Mouse (Mus musculus) common myeloid progenitor, adult 5-6 weeks (primary cell): ENCODE measurements around the gene Rnf145. TPM values are rescaled to one million over a fixed set of nuclear protein-coding genes. Genes with fewer than 3 reads are reported as not detected.

Experiments
- ATAC-seq: replicated peaks from 2 replicates; pipeline ENCODE4 v1.8.0; 2016; ENCODE audit warnings: low read depth, mild to moderate bottlenecking, moderate TSS enrichment, inconsistent platforms; ENCODE audit not compliant: poor library complexity, severe bottlenecking
- total RNA-seq: library from RNA; stranded (forward); fragments of 200-1000, 187-1606 nt; gene quantifications from 2 replicates; pipeline ENCODE4 v1.2.3, GENCODE M21; 2017

The Rnf145 gene
- total RNA-seq = 29.1 and 42.5 TPM in 2 replicates

DNA sequence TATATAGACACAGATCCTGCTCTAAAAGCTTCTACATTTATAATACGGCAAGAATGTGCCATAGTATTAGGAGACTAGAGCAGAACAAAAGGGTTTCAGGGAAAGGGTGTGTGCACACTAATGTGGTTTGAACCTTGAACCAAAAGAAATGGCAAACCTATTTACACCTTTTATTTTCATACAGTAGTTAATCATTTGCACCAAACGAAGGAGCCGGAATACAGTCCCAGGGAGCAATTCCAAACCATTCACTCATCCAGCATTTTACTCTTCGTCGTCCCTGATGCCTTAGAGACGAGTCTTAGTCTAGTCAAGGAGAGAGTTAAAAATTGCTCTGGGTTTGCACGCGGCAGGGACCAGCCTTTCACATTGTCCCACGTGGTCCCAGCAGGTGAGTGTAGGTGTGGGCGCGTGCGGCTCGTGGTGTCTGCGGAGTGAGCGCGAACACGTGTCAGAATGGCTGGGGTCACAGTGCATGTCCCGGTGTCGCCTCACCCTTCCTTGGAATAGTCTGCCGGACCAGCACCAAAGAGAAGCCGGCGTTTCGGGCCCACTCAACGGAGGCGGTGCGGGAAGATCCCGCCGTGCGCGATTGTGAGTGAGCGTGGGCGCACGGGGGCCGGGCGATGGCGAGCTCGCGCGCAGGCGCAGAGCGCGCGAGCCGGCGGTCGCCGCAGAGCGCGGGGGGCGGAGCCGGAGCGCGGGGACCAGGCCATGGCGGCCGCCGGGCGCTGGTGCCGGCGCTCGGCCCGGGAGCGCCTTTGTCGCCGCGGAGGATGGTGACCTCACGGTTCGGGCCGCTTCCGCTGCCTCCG is at the start of gene Rnf145:
Rnf145 (plus strand) TSS at position 684 of the 815 bp plus-strand sequence.
- ATAC-seq = peak; percentile 16

DNA sequence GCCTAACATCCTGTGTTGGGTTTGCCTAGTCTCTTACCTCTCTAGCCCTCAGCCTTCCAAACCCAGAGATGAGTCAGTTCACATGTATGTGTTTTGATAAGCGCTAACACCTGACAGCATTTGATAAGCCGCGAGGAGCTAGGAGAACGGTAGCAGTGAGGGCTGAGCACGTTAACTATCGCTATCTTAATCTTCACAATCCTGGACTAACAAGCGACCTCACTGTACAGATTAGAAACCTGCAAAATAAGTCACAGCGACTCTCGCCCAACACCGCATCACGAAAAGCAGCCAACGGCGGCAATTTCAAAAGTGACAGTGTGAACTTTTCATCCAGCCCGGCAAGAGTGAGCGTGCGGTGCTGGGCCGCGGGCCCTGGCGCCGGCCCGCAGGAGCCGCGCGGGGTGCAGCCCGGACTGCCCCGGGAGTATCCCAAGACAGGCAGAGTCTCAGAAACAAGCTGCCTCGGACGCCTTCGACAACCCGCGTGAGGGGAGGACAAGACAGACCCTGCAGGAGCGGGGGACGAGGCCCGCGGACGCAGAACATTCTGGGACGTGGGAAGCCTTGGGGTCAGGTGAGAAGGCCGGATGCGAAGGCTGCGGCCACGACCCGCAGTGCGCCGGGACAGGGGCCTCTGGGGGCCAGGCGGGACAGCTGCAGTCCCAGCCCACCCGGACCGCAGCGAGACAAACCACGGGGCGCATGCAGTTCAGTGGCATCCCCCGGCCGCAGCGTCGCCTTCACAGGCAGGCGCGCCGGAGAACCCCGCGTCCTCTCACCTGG is 48.9 kb upstream of the Rnf145 start:
- peak; percentile 26 for ATAC-seq

DNA sequence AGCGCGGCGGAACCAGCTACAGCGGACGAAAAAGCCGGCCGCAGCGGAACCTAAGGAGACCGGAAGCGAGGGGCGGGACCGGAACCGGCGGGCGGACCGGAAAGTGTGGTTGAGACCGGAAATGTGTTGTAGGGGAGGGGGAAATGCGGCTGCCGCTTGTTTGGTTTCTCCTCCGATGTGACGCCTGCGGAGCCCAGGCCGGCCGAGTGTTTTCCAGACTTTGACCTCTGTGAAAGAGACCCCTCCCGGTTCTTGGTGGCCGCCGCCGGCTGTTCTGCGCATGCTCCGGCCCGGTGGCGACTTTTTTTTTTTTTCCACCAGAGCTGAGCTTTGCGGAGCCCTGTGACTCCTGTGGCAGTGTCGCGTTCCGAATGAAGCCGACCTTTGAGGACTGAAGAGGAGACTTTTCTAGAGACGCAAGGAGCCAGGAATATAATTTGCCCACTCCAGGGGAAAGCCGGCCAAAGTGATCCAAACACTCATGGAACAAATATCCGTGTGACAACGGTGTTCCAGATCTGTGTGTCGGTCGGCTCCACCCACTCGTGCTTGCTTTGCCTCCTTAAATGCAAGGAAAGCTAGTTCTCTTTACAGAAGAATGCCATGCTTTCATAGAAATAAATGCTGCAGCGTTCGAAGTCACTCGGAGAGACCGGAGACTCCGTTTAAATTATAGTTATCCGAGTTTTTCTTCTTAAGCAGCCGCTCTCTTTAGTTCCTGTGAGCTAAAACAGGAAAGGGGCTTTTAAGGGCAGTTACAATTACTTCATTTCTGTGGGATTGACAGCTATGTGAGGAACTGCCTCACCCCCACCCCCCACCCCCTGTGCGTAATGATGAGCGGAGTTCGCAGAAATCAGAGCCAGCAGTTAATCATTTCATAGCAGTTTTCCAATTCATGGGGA is 48.1 kb upstream of the Rnf145 start, which contains the start of gene Ublcp1:
Ublcp1 (minus strand) TSS at position 67 of the 905 bp plus-strand sequence.
- peak; percentile 78 for ATAC-seq

DNA sequence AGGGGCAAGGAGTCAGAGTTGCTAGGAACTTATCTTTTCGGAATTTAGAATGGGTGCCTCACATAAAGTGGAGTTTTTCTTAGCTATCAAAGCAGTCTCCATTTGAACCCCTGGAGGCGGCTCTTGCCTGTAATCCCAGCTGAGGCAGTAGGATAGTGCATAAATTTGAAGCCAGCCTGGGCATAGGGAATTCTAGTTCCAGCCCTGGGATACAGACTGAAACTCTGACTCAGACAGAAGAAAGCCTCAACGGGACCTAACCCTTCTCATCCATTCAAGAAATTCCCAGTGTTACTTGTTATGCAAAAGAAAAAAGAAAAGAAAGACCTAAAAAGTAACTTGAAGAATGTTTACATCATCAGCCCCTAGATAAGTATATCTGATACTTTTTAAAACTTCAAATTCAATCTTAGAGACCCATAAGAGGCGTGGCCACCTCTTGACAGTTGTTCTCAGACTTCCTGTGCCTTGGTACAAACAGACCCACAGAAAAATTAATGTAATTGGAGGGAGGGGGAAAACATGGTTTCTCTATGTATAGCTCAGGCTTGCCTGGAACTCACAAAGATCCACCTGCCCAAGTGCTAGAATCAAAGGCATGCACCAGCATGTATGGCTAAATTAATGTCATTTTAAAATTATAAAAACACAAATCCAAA is 47.3 kb upstream of the Rnf145 start:
- ATAC-seq = no peak

DNA sequence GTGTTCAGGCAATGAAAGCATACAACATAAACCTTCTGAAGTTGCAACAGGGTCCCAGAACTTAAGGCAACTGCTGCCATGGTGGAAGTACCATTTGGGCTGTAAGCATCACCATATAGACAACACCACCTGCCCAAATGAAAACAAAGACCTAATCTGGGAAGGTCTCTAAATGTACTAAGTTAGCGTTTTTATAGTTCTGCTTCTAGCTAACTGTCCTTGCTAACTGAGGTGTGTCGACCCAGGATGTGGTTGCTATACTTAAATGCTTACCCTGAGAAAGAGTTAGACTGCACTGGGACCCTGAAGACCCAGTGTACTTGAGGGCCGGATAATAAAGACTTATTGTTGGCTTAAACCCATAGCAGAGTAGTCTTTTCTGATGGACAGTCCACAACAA is 43.3 kb upstream of the Rnf145 start:
- ATAC-seq = no peak

DNA sequence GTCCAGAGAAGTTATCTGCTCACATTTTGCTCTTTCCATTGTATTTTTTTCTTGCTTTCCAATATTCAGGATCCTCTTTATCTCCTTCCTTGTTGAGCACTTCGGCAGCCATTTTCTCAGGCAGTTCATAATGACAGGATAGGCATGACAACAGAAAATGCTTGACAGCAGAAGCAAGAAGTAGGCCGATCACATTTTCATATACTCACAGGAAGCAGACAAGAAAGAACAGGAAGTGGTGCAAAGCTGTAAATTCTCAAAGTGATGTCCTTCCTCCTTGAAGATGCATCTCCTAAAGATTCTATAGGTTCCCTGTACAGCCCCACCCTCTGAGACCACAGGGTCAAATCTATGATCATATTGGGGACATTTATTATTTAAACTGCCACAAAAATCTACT is 42.3 kb upstream of the Rnf145 start:
- peak; percentile 58 for ATAC-seq

DNA sequence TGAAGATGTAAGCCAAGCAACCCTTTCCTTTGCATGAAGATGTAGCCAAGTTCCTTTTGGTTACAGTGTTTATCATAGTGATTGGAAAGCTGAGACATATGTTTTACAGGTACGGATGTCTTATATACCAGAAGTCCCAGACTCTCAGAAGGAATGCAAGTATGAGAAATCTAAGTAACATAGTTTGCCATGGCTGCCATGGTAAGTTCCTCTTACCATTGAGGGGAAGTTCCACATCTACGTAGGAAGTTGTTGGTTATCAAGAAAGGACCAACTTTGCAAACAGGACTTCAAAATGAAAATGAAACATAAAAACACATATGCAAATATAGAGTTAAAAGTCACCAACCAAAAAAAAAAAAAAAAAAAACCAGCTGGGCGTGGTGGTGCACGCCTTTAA is 40.4 kb upstream of the Rnf145 start:
- 0 out of 2 replicates have a peak, but pooled peaks have one; percentile 39 for ATAC-seq

DNA sequence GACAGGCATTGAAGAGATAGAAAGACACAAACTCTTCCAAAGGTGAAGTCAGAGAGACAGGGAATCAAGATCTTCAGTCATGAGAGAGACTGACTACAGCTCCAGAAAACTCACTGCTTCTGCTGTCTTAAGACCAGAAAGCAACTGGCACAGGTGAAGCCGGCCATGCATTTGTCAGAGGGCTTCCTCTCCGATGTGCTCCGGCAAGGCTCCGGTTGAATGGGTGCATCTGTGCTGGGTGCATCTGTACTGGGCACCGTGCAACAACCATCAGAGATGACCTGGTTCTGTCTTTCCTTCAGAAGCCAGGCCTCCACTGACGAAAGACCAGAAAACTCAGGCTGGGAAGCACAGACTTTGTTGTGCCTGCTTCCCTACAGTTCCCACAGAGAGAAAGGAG is 38.5 kb upstream of the Rnf145 start:
- no peak for ATAC-seq

DNA sequence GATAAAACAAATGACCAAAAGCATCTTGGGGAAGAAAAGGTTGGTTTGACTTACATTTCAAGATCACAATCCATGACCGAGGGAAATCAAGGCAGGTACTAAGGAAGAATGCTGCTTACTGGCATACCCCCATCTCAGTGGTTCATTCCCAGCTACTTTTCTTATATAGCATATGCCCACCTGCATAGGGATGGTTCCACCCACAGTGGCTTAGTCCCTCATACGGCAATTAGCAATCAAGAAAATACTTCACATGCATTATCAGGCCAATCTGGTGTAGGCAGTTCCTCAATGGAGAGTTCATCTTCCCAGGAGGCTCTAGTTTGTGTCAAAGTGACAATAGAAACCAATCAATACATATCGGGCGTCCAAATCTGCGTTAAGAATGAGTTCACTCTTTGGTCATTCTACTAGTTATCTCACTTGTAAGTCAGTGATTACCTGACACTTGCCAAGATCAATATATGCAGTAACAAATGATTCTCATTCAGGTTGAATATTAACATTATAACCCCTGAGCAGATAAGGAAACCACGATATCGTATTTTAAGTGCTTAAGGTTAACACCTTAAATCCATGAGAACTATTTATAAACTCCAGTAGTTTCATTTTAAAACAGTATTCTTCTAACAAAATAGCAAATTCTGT is 33.6 kb upstream of the Rnf145 start:
- ATAC-seq = no peak

DNA sequence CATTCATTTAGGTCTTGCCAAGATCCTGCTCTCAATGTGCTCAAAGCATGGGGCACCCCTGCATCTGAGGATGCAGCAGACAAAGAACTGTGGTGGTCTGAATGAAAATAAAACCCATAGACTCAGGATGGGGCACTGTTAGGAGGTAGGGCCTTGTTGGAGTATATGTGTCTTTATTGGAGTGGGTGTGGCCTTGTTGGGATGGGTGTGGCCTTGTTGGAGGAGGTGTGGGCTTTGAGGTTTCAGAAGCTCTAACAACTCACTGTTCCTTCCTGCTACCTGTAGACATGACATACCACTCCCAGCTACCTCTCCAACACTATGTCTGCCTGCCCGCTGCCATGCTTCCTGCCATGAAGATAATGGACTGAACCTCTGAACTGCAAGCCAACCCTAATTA is 29.6 kb upstream of the Rnf145 start:
- ATAC-seq = no peak

DNA sequence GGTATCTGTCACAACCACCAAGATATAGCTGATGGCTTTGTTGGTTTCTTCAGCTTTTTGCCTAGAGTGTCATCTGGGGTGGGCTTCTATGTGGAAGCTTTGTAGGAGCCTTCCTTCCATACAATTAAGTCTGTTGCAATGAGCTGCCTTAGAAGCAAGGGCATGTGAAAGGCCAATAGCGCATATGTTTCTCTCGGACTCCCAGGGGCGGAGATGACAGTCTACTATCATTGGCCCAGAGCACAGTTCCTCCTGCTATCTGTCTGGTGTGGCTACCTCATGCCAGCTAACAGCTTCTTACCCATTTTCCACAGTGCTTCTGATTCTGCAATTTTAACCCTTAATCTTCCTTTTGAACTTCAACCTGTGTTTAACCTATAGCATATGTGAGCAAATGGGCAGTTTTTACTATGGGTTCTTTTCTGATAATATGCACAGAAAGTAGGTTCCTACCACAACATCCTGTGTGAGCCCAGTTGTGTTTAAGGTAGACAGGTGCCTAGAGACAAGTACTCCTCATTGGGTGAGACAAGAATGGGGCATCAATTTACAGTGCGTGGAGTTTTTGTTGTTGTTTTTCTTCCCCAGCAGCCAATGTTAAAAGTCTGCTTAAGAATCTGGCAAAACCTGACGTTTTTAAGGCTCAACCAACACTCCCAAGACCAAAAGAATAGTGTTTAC is 24.0 kb upstream of the Rnf145 start:
- ATAC-seq = 0 out of 2 replicates have a peak, but pooled peaks have one; percentile 21

DNA sequence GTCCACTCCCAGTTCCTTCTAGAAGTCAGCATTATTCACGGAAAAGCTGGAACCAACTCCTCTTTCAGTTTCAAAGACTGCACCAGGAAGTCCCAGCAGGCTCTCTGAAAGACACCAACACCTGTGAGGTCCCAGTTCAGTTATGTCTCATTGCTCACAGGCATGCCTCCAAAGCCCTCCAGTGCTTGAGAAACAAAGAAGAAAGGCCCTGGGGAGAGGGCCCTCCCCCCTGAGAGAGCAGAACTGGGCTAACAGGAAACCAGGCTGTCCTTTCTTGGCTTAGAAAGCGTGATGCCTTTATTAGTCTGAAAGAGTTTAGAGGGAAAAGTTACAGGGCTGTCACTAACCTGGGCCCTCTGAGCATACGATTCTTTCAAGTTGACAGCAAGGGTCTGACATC is 22.5 kb upstream of the Rnf145 start:
- peak; percentile 58 for ATAC-seq

DNA sequence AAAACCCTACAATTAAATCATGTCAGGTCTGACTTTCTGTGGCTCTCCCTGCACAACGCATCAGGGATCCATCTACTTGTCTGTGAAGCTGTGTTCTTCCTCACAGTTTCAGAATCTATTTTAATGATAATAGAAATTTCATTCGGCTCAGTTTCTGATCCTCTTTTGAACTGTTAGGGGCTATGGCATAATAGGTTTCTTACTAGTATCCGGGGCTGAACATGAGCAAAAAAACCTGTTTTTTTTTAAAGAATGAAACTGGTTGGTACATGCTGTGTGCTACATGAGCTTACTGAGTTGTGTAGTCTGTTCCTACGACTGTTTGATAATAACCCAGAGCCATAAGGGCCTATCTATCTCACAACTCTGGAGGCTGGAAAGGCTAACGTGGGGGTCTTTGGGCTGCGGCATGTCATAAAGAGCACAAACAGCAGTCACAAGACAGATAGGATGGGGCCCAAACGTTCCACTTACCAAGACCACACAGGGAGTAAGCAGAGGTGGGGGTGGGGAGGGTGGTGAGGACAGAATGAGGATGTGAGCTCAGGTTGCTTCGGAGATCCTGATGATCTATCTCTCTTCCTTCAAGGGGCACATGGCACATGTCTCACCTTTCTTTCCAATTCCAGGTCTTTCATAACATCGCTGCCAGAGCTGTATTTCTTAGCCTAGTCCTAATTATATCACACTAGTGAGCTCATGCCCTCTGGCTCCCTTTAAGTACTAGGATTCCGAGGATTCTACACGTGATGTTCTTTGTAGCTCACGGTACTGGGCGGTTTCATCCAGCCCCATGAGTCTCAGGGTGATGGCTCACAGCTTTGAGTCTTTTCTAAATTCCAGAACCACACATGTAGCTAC is 20.1 kb upstream of the Rnf145 start:
- peak; percentile 57 for ATAC-seq

DNA sequence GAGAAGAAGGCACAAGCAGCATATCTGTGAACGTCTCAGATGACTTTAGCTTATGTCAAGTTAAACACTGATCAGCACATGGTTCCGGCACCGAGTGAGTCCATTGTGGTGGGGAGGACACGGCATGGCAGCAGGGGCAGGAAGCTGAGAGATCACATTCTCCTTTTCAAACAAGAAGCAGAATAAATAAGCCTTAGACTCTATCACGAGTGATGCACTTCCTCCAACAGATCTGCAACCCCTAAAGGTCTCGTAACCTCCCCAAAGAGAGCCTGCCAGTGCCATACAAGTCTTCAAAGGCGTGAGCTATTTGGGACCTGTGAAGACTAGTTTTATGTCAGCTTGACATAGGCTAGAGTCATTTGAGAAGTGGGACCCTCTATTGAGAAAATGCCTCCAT is 17.8 kb upstream of the Rnf145 start:
- ATAC-seq = no peak

DNA sequence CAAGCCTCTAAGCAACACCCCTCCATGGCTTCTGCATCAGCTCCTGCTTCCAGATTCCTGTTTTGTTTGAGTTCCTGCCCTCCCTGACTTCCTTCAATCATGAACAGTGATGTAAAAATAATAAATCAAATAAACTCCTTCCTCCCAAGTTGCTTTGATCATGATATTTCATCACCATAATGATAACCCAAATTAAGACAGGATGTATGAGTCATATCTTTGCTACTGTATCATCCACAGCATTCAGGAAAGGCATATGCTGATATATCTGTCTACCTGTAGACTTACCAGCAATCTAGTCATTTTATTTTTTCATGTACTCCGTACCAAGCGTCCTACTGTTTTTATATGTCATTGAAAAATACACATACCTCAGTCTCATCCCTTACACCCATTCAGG is 17.3 kb upstream of the Rnf145 start:
- ATAC-seq = no peak

DNA sequence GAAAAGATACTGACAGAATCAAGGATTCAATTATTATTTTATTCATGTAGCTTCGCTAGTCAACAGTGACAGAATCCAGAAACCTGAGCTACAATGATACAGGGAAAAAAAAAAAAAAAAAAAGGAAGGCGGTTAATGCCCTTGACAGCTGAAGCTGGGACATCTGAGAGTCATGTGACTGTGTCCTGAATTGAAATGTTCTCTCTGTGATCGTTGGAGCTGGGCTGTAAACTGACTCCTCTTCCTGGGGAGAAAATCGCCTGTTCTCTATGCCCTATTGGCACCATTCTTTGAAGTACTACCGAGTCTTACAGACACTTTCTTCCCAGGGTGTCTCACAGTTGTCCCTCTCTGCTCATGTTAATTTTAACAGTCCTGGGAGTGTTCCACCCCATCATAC is 15.8 kb upstream of the Rnf145 start:
- no peak for ATAC-seq

DNA sequence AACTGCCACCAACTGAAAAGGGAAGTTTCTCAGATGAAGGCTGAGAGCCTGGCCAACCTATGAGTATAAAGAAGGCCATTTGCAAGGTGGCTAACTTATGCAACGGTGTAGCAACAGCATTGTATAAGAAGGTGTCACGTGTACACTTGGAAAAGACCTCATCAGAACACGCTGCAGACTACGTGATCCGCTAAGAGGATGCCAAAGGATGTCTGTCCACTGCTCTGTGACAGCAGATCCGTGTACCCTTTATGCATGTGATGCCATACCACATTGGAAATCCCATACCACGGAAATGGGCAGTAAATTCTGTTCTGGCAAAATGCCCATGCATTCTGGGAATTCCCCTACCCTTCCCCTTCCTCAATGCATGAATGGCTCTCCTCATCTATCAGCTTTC is 14.6 kb upstream of the Rnf145 start:
- peak; percentile 62; the same call in 1 of the 2 replicates for ATAC-seq

DNA sequence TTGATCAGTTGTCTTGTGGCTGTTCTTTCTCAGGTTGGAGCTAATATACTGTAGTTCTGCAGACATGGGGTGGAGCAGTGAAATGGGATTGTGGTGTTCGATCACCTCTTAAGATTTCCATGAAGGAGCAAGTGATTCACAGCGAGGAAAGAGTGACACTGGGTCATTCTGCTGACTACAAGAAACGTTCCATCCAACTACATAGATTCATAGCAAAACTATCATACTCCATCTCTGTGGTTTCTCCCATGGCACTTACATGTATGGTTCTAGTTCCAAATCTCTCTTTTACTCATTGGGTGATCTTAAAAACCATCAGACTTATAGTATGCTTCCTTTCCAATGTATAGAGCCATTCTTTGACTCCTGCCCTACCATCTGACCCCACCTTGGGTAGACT is 14.0 kb upstream of the Rnf145 start:
- no peak for ATAC-seq
